Mouse (Mus musculus) lung, postnatal 0 days (tissue): Measurements from ENCODE around the gene Mrpl21.

ENCODE experiments used
- CTCF ChIP-seq: IDR thresholded peaks from 2 replicates; pipeline ENCODE4 v1.5.1; 2016; ENCODE audit warnings: antibody characterized with exemption, mild to moderate bottlenecking
- EP300 ChIP-seq: IDR thresholded peaks from 2 replicates; pipeline ENCODE4 v1.6.1; 2016; ENCODE audit warnings: antibody characterized with exemption, mild to moderate bottlenecking, control low read depth

GRCm38 (mm10) chr19:3334550-3334949 lies 51.8 kb downstream of the Mrpl21 start:
- TF ChIP-seq CTCF (no peak), EP300 (no peak)
